Mouse (Mus musculus) monocyte, adult 5-6 weeks (primary cell): Measurements from ENCODE around the gene Cops3. TPM values are rescaled to one million over a fixed set of nuclear protein-coding genes. Genes with fewer than 3 reads are reported as not detected.

Experiments
- ATAC-seq: fragments of 153-309, 156-312 bp; replicated peaks from 2 replicates; pipeline ENCODE4 v1.8.0; 2017; ENCODE audit warnings: mild to moderate bottlenecking; ENCODE audit not compliant: low TSS enrichment, insufficient number of reproducible peaks, severe bottlenecking, poor library complexity, low FRiP score
- total RNA-seq: library from RNA; stranded (forward); fragments of 200-1000, 200-491, 200-594 nt; gene quantifications from 3 replicates; pipeline ENCODE4 v1.2.3, GENCODE M21; 2017

Cops3 gene
- total RNA-seq, 1 experiment from 2014 or later: 102 TPM

DNA sequence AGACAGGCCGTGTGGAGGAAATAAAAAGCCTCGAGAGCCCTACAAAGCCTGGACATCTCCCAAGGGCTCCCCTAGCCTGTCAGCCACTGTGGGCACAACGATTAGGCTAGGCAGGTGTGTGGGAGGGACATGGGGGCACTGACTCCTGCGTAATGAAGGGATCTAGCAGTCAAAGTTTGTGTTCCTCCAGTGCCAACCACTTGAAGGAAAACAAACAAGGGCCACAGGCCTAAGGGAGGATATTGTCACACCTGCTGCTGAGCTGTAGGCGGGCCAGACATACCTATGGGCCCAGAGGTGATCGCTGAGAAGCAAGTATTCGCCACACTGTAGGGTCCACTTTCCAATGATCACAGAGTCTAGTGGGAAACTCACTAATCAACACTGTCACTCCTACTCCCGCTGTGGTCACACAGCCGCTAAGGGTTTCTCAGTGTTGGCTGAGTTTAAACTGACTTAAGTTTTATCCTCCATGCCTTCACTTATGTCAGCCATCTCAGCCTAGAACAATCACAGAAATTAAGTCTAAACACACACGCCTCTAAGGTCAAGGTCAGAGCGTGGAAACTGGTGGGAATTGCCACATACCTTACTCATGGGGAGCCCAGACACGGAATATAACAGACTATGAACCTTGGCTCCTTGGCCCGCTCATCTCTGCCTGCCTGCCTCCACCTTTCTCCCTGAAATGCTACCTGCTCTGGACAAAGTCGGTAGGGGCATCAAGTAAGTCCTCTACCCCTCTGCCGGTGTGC is 53.0 kb downstream of the Cops3 start:
- no peak for ATAC-seq

DNA sequence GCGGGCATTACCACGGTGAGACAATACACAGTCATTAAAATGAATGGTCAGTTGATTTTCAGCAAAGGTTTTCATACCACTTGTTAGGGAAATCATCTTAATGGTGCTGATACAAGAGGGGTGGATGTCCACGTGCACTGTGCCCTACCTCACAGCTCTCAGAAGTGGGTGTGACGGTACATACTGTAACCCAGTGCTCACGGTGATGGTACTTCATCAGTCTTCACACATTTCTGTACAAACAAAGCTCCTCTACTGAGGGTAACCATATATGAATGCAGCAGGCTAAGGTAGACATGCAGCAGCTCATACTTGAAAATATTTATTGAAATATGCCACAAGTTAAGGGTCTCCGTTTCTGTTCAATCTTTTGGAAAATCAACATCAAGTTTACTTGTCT is 56.0 kb downstream of the Cops3 start:
- ATAC-seq: no peak

DNA sequence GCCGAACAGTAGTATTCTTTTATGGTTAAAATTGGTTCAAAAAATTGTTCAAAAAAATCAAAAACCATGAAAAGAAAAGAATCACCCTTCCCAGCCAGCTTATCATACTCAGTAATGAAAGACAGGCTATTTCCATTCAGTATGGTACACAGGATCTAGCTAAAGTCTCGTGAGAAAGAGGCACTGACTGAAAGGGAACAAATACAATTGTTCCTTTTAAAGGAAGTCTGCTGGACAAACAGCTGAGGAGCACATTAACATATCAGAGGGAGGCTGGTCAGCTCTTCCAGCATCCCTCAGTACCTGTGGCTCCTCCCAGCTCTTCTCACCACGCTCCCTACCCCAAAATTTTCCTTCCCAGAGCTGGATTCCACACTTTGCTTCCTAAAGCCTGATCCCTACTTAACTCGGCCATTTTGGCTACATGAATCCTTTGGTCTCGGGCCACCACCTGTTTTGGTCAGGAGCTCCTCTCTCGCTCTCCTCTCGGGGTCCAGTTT is 57.5 kb downstream of the Cops3 start:
- ATAC-seq: no peak

DNA sequence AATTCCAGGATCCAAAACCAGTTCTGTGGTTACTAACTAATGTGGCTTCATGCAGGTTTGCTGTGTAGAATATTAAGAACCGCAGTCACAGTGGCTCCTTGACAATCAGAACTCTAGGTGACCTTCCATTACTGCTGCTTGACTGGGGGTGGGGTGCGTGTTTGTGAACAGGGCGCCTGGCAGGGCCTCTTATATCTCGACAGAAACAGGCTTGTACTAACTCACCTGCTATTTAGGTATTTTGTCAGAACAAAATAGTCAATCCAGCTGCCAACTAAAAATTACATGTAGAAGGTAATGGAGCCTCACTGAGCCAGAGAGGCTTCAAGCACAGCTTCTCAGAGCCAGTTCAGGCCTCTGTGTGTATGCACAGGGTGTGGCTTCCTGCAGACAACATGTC is 59.4 kb downstream of the Cops3 start:
- no peak for ATAC-seq

DNA sequence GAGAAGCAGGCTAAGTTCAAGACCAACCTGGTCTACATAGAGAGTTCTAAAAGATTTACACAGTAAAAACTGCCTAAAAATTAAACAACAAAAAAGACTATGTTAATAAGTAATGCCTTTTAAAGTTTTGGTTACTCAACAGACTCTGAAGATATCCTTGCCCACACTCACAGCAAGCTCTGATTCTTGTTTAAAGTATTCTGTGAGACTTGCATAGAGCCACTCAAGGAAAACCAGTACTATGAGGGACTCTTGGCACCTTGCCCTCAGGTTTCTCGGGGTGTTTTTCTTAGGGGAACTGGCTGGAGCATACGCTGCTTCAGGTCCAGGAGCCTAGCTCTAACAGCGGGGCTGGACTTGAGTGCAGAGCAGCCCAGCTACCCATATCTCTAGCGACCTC is 60.2 kb downstream of the Cops3 start:
- no peak for ATAC-seq

DNA sequence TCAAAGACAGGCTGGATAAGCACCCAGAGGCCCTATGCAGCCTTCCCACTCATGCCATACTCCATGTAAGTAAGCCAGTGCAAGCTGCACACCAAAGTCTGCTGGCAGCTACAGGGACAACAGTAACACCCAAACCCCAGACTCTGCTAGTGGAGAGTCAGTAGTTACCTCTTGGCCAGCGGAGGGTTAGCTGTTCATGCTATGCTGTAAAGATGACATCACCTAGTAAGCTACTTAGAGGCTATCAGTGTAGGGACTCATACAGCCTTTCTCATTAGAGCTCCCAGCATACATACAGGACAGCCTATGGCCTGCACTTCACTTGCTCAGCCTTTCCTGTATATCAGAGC is 60.8 kb downstream of the Cops3 start:
- ATAC-seq: no peak

DNA sequence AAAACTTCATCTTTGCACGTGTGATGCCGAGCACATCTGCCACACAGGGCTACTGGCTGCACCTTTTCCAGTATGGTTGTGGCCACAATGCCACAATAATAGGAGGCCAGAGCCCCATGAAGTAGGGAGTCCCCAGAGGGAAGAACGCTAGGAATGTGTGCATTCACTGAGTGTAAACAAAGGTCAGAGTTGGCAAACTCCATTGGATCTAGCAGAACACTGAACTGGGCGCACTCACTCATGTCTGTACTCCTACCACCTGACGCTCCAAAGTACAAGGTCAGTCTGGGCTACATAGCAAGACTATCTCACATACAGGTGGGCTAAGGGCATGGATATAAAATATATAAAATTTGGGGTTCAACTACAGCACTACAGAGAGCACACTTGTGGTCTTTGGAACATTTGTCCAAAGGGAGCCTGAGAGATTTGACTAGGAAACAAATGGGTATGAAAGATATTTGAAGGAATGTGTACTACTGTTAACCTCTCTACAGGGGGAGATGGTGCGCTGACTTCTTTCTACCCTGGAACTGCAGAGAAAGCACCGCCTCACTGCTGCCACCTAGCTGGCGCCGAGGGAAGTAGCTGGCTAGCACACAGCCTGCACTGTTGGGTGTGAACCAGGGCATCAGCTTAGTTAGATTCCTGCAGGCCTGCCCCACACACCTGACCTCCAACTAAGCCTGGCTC is 61.3 kb downstream of the Cops3 start:
- peak; percentile 92 for ATAC-seq

DNA sequence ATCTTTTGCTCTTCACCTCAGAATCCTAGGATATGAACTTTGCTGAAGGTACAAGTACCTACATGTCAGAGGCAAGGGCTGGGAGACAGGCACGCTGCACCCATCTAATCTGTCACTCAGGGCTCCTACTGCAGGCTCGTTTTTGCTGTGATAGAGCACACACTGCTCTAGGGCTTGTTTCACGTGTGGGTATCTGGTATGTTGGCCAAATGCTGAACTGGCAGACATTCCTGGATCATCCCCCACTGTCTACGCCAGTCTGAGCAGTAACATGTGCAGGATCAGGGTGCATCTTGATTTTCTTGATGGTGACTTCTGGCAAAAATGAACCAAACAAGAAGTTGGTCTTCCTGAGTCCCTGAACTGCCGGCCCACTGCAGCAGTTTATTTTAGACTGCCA is 62.4 kb downstream of the Cops3 start:
- ATAC-seq: no peak

DNA sequence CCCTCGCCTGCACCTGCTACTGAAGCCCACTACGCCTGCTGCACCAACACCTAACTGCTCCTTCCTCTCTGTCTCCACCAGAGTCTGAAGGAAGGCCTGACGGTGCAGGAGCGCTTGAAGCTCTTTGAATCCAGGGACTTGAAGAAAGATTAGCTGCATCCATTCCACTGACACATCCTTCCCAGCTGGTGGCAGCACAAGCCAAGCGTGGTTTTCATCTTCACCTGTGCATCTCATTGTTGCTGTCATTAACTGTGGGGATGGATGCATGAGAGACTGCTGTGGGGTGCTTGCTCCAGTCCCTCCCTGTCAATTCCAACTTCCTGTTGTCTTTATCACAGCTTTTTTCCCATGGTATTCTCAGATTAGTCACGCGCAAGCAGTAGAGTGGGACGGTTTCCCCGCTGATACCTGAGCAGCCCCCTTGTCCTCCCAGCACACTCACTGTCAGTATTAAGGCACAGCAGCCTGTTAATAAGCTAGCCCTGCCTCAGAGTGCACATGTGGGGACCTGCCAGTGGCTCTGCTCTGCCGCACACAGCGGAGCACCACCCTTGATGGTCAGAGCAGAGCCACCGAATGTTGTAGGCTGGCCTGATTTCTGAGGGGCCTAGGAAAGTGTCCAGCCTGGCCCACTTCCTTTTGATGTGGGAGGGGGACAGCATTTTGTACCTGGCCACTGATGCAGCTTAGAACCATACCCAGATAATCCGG is 64.0 kb downstream of the Cops3 start:
- ATAC-seq: no peak

DNA sequence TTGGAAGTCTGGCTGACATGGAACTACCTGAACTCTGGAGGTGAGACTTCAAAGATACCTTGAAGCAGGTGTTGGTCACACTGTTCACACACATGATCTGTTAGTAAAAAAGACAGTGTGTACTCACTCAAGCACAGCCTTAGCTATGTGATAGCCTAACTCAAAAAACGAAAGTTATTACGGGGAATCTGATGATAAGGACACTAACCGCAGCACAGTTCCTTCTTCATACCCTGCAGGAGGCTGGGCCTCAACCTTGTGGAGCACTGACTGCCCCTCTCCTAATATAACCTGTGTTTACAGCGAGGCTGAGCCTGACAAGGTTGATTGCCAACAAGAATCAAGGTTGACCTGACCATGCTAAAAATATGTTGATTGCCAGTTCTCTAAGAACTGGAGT is 65.1 kb downstream of the Cops3 start:
- ATAC-seq: no peak

DNA sequence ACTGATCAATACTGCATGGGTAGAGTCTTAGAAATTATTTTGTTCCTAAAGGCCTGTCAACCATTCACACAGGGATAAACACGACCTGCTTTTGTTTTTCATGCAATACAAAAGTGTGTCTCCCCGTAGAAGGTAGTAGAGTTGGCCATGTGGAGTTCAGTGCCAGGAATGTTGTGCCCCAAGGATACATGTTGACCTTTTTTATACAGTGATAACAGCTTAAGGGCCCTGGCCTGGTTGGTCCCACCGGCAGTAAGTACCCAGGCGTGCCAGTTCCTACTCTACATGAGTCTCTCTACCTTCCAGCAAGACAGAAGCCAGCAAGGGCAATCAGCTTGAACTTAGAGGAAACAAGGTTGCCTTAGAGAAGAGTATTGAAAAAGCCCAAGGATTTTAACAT is 66.7 kb downstream of the Cops3 start:
- no peak for ATAC-seq

DNA sequence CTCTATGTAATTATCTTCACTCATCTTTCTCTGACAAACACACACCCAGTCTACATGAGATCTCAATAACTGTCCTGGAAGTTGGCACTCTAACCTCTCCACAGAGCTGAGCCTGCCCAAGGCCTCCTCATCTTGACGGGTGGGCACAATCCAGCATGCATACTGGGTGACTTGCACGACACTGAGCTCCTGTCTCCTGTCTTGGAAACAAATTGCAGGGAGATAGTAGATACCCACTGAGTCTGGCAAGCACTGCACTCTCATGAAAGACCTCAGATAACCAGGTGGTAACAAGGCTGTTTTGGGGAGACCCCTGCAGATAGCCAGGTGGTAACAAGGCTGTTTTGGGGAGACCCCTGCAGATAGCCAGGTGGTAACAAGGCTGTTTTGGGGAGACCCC is 67.3 kb downstream of the Cops3 start:
- ATAC-seq: no peak

DNA sequence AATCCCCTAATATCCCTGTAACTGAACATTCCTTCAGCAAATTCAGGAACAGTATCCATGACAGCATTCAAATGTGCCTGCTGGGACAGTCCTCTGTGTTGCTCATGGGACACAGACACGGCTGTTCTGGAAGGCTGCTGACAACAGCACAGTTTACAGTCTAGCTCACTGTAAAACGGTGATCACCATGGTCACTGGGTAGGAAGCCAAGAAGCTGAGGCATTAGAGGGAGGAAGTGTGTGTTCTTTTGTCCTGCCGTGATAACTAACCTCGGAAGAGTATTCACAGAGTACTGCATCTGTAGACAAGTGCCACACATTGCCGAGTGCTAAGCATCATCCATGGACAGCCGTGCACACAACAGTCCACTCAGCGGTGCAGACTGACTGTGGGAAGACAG is 68.9 kb downstream of the Cops3 start:
- ATAC-seq: no peak

DNA sequence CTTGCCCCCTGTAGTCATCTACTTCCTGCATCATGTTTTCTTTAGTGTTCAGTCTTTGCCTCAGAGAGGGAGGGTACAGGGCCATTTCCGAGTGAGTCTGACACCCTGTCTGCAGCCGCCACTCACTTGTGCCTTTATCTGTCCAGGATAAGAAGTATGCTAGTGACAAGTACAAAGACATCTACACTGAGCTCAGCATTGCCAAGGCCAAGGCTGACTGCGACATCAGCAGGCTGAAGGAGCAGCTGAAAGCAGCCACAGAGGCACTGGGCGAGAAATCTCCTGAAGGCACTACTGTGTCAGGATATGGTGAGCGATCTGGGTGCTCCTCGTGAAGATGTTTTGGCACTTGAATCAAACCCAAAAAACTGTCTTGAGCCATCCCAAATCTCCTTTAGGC is 69.9 kb downstream of the Cops3 start:
- ATAC-seq: no peak

DNA sequence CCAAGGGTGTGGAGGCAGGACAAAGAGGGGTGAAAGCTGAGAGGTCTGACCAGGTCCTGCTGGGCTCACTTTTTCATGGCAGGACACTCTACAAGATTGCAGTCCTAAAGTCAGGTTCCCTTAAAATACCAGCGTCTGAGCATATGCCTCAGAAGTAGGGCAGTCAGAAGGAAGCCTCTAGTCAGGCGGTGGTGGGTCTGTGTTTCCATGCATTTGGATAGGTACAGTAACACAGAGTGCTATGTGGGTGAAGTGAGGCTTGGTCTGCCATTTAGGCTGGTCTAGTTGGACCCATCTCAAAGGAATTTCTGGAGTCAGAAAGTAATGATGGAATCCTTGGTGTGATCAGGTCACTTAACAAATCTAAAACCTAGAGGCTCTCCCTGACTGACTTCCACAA is 70.3 kb downstream of the Cops3 start:
- ATAC-seq: no peak

Other genes with a start within 250 kb of the Cops3 start
- not detected in 3 replicates for gene Olfr223, start 246.5 kb downstream of the Cops3 start, total RNA-seq
- gene Mprip, start 178.5 kb downstream of the Cops3 start, total RNA-seq: 38.2 to 66.7 TPM (median 55.7 TPM) in 3 replicates
- gene Pld6, start 52.2 kb downstream of the Cops3 start, total RNA-seq: not detected in 3 replicates
- gene Flcn, start 29.8 kb downstream of the Cops3 start, total RNA-seq: 20.4 to 40.6 TPM (median 27.9 TPM) in 3 replicates
- 7.0 to 8.1 TPM (median 7.1 TPM) in 3 replicates for gene Nt5m, start 391 bp downstream of the Cops3 start, total RNA-seq
- 3.5 to 4.9 TPM (median 4.6 TPM) in 3 replicates for gene Med9, start 108.4 kb upstream of the Cops3 start, total RNA-seq
- 1.2 TPM in 1 of 3 replicates, not detected in the others for gene Rasd1, start 125.1 kb upstream of the Cops3 start, total RNA-seq
- not detected in 3 replicates for gene Pemt, start 206.7 kb upstream of the Cops3 start, total RNA-seq